Mouse (Mus musculus) megakaryocyte, embryonic 14.5 days (primary cell): ENCODE data around the gene Mob4.

Source experiments
- FLI1 ChIP-seq: IDR thresholded peaks from 2 replicates; pipeline ENCODE4 v1.6.1; 2012; ENCODE audit warnings: low read length, inconsistent platforms, mixed read lengths
- GATA1 ChIP-seq: IDR thresholded peaks from 3 replicates; pipeline ENCODE4 v1.6.1; 2012; ENCODE audit warnings: mixed read lengths, low read length, inconsistent platforms, borderline replicate concordance

- TF ChIP-seq FLI1: no peak
- TF ChIP-seq GATA1: no peak
Observed at GRCm38 (mm10) chr1:55198719-55199118, 67.7 kb downstream of the Mob4 start.
